Mouse (Mus musculus): ENCODE data around the gene Epha7.

- no peak for TF ChIP-seq TAL1 (IDR thresholded peaks at IDR 0.05; ENCODE audit: low read length)
- no peak for TF ChIP-seq GATA1 (IDR thresholded peaks at IDR 0.05; ENCODE audit: low read length)
Observed at GRCm38 (mm10) chr4:28824616-28825015, 11.7 kb downstream of the Epha7 start.
